Mouse (Mus musculus) embryonic facial prominence, embryonic 10.5 days (tissue): ENCODE measurements at regions not wholly inside any gene's neighbourhood (a gene's known extent, or its start where the extent isn't known, plus 50 kb on each side); places are given as distances from the start of the nearest gene placed in this dataset.

Experiments
- DNase-seq: peaks from one replicate; pipeline ENCODE4 v3.0.0-alpha.2; 2017; ENCODE audit warnings: low spot score
- H3K27ac ChIP-seq: fragments of 300-500 bp; sonication (generic); replicated peaks from 2 replicates; pipeline ENCODE4 v1.5.1; 2016; ENCODE audit warnings: mild to moderate bottlenecking
- H3K27me3 ChIP-seq: fragments of 300-500 bp; sonication (generic); replicated peaks from 2 replicates; pipeline ENCODE4 v1.6.1; 2016; ENCODE audit warnings: low read depth, mild to moderate bottlenecking; ENCODE audit not compliant: poor library complexity, severe bottlenecking
- H3K36me3 ChIP-seq: fragments of 300-500 bp; sonication (generic); replicated peaks from 2 replicates; pipeline ENCODE4 v1.6.1; 2016; ENCODE audit warnings: mild to moderate bottlenecking, moderate library complexity
- H3K4me1 ChIP-seq: fragments of 300-500 bp; sonication (generic); 2 replicates; pipeline ENCODE4 v1.6.1; 2016
- H3K4me3 ChIP-seq: fragments of 300-500 bp; sonication (generic); 2 replicates; pipeline ENCODE4 v1.5.1; 2016; ENCODE audit warnings: mild to moderate bottlenecking, moderate library complexity
- H3K9me3 ChIP-seq: fragments of 300-500 bp; sonication (generic); 2 replicates; pipeline ENCODE4 v1.6.1; 2016; ENCODE audit warnings: mild to moderate bottlenecking
- WGBS: fragments of 180-500 bp; shearing (Covaris S2); methylation state at CpG from one replicate; pipeline ENCODE4 v1.1.7; 2016; 5-methylcytosine and 5-hydroxymethylcytosine counted together

DNA sequence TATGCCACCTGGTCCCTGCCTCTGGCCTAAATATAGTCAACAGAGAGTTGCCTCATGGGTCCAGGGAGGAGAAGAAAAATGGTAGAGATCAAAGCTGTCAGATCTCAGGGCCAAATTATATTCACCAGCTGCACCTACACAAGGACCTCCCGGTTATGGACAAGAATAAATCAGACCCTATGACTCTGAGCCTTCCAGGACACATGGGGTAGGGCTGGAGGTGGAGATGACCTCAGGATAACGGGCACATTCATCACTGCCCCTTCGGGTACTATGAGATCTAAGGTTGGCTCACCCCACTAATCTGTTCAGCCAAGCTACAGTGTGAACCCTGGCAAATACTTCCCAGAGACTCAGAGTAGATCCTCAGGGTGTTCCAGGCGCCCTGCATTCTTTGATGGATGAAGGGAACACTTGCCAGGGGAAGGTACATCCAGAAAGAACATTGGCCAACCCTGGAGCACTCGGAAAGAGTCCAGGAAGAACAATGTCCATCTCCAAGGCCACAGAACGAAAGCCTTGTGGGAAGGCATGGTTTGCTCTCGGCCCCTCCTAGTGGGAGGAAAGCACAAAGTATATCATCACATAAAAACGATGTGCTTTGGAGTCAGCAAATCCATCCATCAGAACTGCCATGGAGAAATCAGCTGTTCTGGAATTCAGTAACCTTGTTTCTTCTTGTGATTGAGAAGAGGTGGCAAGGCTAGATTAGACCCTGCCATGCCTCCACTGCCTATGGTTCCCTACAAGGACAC is 191.2 kb upstream of the Rag2 start:
- Histone ChIP-seq H3K36me3 (no peaks in the 10 kb centered on the region), H3K9me3 (no peaks in the 10 kb centered on the region), H3K27me3 (no peaks in the 10 kb centered on the region), H3K27ac (no peak overlapping the region), H3K4me3 (no peak overlapping the region), H3K4me1 (no peaks in the 10 kb centered on the region)
- no peak for DNase-seq
- 81% methylated on average over 8 of the region's 8 CpGs for WGBS

DNA sequence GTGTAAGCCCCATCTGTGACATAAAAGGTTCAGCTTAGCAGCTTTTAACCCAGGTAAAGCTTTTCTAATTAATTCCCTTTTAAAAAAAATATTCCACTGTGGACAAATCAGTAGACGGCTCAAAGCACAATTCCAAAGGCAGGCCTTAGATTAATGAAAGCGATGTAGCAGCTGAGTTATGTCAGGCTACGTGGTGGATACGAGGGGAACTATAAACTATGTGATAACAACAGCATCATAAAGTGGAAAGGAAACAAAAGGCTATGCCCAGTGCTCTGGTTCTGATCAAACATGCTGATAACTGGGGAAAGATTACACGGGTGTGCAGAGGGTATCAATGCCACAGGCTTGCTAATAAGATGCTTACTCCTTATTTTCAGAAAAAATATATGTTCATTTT is 184.3 kb upstream of the Rag2 start:
- no peak overlapping the region for H3K27ac ChIP-seq
- no peak overlapping the region for H3K4me3 ChIP-seq
- H3K4me1 ChIP-seq, result no peaks in the 10 kb centered on the region
- no peak for DNase-seq
- H3K9me3 ChIP-seq, result no peaks in the 10 kb centered on the region
- no peaks in the 10 kb centered on the region for H3K27me3 ChIP-seq
- H3K36me3 ChIP-seq, result no peaks in the 10 kb centered on the region
- 89% methylated on average over 5 of the region's 5 CpGs for WGBS

DNA sequence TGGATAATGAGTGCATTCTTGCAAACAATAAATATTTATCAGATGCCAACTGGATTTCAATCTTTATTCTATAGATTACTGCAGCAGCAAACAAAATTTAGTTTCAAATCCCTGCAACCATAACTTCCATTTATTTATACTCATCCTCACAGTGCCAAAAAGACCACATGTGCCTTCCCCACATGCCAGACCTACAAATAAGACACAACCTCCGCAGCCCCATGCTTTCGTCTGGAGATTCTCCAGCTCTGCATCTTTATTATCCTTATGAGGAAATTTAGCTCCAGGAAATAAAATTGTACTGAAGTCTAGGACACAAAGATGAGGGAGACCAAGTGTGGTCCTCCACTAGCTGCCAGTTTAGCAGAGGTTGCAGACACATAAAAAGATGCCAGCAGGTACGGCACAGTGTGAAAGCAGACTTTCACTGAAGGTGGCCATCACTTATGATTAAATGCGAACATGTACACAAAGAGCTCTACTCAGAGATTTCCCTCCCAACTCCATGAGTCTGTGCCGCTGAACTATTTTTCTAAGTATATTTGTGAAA is 183.4 kb upstream of the Rag2 start:
- Histone ChIP-seq H3K9me3 (no peaks in the 10 kb centered on the region), H3K27me3 (no peaks in the 10 kb centered on the region), H3K4me3 (no peak overlapping the region), H3K4me1 (no peaks in the 10 kb centered on the region), H3K36me3 (no peaks in the 10 kb centered on the region), H3K27ac (no peak overlapping the region)
- DNase-seq, result no peak
- WGBS, result 93% methylated on average over 5 of the region's 5 CpGs

DNA sequence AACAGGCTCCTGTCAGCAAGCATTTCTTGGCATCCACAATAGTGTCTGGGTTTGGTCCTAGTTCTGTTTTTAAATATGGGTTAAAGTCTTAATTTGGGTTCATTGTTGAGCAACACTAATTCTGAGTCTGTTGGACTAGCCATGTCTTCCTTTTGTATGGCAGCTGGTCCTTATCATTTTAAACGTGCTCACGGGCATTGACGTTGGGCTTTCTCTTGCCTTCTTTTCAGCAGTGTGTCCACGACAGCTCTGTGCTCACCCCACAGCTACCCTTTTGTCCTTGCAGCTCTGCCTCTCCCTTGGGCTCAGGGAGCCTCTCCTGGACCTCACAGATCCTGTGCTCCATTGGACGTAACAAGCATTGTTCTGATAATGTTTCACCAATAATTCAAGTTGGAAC is 168.9 kb upstream of the Rag2 start:
- H3K4me1 ChIP-seq, result peaks cover 3% of the 10 kb centered on the region; the same call in 1 of the 2 replicates
- 83% methylated on average over 5 of the region's 5 CpGs for WGBS
- DNase-seq, result no peak

DNA sequence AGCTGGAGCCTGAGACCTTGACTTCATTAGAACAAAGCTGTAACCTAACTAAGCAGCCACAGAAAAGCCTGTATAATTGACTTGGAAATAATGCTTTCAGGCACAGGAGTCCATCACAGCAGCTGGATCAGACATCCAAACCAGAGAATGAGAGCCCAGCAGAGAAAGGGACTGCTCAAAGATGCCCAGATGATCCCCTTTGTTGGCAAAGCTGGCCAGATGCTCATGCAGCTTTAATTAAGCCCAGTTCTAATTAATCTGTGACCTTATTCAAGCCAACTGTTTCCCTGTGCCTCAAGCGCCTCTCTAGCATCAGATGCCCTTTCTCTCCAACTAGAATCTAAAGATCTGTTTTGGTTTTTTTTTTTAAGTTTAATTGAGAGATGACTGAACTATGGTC is 165.6 kb upstream of the Rag2 start:
- no peak overlapping the region for H3K27ac ChIP-seq
- H3K9me3 ChIP-seq, result no peaks in the 10 kb centered on the region
- no peaks in the 10 kb centered on the region for H3K27me3 ChIP-seq
- 70% methylated on average over 1 of the region's 1 CpGs for WGBS
- peaks cover 3% of the 10 kb centered on the region; the same call in 1 of the 2 replicates for H3K4me1 ChIP-seq
- H3K4me3 ChIP-seq, result no peak overlapping the region
- H3K36me3 ChIP-seq, result no peaks in the 10 kb centered on the region
- no peak for DNase-seq

More for the DNA sequence above, 168.9 kb upstream of the Rag2 start:
- no peak overlapping the region for H3K27ac ChIP-seq
- H3K4me3 ChIP-seq, result no peak overlapping the region
- H3K9me3 ChIP-seq, result no peaks in the 10 kb centered on the region
- H3K27me3 ChIP-seq, result no peaks in the 10 kb centered on the region
- no peaks in the 10 kb centered on the region for H3K36me3 ChIP-seq

DNA sequence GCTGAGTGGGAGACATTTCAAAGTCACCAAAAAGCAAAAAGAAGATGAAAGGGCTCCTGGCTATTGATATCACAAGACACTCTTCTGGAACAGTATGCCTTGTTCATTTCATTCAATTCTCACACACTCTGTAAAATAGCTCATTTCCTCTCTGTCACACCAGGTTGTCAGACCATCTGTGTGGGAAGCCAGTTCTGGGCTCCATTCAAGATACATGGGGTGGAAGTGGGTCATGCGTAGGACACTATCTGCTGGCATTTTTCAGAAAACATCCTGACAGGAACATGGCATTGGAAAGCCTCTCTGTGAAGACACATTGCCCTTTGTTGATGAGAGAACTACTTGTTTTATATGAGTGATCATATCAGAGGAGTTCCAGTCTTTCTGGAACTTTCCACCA is 162.1 kb upstream of the Rag2 start:
- Histone ChIP-seq H3K9me3 (no peaks in the 10 kb centered on the region), H3K4me3 (no peak overlapping the region), H3K36me3 (no peaks in the 10 kb centered on the region), H3K4me1 (peaks cover 3% of the 10 kb centered on the region; the same call in 1 of the 2 replicates), H3K27ac (no peak overlapping the region), H3K27me3 (no peaks in the 10 kb centered on the region)
- no peak for DNase-seq
- WGBS, result 92% methylated on average over 1 of the region's 1 CpGs

DNA sequence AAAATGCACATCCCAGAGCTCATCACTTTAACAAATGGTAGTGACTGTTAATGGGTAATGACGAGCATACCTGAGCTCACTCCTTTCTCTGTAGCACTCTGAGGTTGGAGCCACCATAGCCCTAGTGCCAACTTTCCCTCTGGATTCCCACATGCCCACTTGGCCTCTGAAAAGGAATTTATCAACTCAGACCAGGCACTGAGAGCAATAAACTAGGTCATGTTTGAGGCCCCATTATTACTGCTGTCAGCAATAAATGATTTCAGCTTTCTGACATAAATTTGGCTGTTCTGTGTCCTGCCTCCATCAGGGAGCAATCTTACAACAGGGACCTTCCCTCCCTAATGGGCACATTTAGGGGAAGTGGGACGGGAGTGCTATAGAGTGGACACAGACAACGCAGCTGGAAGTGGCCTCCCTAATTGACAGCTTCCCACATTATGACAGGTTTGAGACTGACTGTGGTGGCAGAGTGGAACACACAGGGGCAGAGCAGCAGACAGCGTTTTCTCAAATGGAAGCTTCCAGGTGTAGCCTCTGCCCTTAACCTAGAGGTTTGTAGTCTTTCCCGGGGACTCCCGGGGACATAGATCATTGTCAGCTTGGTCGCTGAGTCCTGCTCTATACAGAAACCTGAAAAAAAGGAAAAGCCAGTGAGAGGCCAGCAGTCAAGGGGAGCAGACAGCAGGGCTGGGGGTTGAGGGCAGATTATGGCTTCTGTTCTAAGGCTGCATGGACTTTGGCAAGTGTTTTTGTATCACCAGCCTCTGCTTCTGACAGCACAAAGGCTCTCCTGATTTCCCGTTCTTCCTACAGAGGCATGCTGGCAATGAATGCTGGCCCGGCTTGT is 160.0 kb upstream of the Rag2 start:
- no peaks in the 10 kb centered on the region for H3K4me1 ChIP-seq
- H3K36me3 ChIP-seq, result no peaks in the 10 kb centered on the region
- H3K4me3 ChIP-seq, result no peak overlapping the region
- DNase-seq, result no peak
- no peak overlapping the region for H3K27ac ChIP-seq
- H3K27me3 ChIP-seq, result no peaks in the 10 kb centered on the region
- 80% methylated on average over 9 of the region's 9 CpGs for WGBS
- H3K9me3 ChIP-seq, result no peaks in the 10 kb centered on the region

DNA sequence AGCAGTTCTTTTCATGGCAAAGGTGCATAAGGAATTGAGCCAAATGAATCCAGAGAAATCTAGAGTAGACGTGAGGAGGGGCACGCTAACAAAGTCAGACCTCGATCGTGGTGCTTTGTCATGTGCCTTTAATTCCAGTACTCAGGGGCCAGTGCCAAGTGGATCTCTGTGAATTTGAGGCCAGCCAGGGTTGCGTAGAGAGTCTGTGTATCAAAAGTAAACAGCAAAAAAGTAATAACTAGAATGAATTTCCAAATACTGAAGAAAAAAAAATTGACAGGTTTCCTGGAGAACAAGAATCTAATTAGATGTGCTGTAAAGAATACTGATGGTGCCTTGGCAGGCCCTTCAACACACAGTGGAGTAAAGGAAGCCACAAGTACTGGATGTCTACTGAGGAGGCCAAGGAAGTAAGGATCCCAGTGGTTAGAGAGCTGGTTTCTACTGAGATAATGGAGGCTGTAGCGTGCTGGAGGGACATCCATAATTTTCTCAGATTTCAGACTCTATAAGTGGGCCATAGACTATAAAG is 153.9 kb upstream of the Rag2 start:
- H3K27ac ChIP-seq, result no peak overlapping the region
- H3K27me3 ChIP-seq, result no peaks in the 10 kb centered on the region
- no peaks in the 10 kb centered on the region for H3K4me1 ChIP-seq
- no peak for DNase-seq
- 88% methylated on average over 6 of the region's 6 CpGs for WGBS
- H3K9me3 ChIP-seq, result no peaks in the 10 kb centered on the region
- no peaks in the 10 kb centered on the region for H3K36me3 ChIP-seq
- no peak overlapping the region for H3K4me3 ChIP-seq

DNA sequence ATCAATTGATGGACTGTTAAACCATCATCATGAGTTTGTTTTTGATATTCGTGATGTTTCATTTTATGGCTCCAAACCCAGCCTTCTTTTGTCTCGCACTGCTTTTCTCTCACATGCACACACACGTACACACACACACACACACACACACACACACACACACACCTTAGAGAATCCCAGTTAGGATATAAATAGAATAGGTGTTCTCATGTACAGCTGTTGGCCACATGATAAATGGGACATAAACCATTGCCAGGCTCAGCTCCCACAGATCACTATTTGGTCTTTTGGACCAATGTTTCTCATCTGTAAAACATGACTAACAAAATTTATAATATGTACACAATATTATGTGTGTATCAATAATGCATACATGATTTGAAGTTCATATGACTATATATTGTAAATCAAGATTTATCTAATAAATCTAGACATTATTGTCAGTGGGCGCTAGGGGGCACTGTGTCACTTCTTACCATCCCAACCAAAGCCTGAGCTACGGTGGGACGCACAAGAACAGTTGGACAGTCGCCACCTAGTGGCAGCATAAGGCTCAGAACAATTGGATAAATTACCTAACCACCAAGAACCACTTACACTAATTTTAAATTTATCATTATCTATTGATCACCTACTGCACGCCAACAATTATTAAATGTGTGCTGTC is 151.9 kb upstream of the Rag2 start:
- Histone ChIP-seq H3K9me3 (no peaks in the 10 kb centered on the region), H3K27ac (no peak overlapping the region), H3K4me3 (no peak overlapping the region), H3K27me3 (no peaks in the 10 kb centered on the region), H3K4me1 (no peaks in the 10 kb centered on the region), H3K36me3 (no peaks in the 10 kb centered on the region)
- peak; percentile 84 for DNase-seq
- 30% methylated on average over 8 of the region's 8 CpGs for WGBS

DNA sequence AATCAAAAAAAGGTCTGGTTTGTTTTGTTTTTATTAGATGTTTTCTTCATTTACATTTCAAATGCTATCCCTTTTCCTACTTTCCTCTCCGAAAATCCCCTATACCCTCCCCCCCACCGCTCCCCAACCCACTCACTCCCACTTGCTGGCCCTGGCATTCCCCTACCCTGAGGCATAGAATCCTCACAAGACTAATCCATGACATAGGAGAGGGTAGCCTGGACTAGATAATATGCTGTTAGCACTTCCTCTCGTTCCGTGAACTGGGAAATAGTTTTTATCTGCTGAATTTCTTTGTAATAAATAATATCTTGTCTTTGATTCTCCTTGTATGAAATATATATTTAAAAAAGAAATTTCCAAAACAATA is 151.4 kb upstream of the Rag2 start:
- 85% methylated on average over 4 of the region's 4 CpGs for WGBS
- Histone ChIP-seq H3K27me3 (no peaks in the 10 kb centered on the region), H3K4me3 (no peak overlapping the region), H3K9me3 (no peaks in the 10 kb centered on the region), H3K36me3 (no peaks in the 10 kb centered on the region), H3K4me1 (no peaks in the 10 kb centered on the region), H3K27ac (no peak overlapping the region)
- DNase-seq, result no peak

DNA sequence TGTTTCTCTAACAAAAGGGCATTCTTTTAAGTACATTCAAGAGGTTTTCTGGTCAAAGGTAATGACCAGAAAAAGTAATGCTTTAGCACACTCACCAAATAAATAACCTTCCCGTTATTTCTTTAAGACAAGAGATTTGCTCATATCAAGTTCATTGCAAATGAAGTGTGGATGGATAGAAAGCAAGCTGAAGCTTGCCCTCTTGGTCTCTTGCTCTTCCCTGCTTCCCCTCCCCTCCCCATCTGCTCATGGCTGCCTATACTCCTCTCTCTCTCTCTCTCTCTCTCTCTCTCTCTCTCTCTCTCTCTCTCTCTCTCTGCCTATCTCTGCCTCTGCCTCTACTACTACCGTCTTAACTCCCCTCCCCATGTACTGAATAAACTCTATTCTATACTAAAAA is 147.7 kb upstream of the Rag2 start:
- Histone ChIP-seq H3K4me3 (no peak overlapping the region), H3K27me3 (no peaks in the 10 kb centered on the region), H3K27ac (no peak overlapping the region), H3K9me3 (no peaks in the 10 kb centered on the region), H3K4me1 (no peaks in the 10 kb centered on the region), H3K36me3 (no peaks in the 10 kb centered on the region)
- WGBS, result 83% methylated on average over 2 of the region's 2 CpGs
- DNase-seq, result no peak

DNA sequence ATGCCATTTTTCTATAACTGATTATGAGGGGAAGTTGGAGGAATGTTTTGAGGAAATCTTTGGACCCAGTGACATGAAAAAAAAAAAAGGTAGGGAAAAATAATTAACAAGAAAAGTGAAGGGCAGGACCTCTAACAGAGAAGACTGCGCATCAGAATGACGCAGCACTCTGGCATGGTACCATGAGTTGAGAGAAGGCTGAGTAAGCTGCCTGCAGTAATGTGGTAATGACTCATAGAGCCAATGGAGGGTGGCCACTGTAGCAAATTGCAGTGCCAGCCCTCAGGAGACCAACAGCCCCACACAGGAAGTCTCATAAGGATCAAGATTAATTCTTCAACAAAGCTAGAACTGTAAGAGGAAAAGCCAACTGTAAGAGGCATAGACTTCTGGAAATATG is 134.3 kb upstream of the Rag2 start:
- H3K36me3 ChIP-seq, result no peaks in the 10 kb centered on the region
- no peaks in the 10 kb centered on the region for H3K27me3 ChIP-seq
- WGBS, result 98% methylated on average over 2 of the region's 2 CpGs
- H3K9me3 ChIP-seq, result no peaks in the 10 kb centered on the region
- no peaks in the 10 kb centered on the region for H3K4me1 ChIP-seq
- DNase-seq, result no peak
- H3K4me3 ChIP-seq, result no peak overlapping the region
- H3K27ac ChIP-seq, result no peak overlapping the region
